Mouse (Mus musculus) E14TG2a.4 (cell line): Measurements from ENCODE around the gene Mier1.

Experiments used
- CTCF ChIP-seq: conservative IDR thresholded peaks from 2 replicates; pipeline ENCODE4 v1.5.1; 2014; ENCODE audit warnings: low read length
- NANOG ChIP-seq: IDR thresholded peaks from 2 replicates; pipeline ENCODE4 v1.6.1; 2014; ENCODE audit warnings: borderline replicate concordance, low read length, mixed read lengths
- POU5F1 ChIP-seq: IDR thresholded peaks from 2 replicates; pipeline ENCODE4 v1.6.1; 2014; ENCODE audit warnings: low read length, borderline replicate concordance

GRCm38 (mm10) chr4:103203646-103204045 is 89.5 kb downstream of the Mier1 start:
- TF ChIP-seq CTCF, result no peak
- no peak for TF ChIP-seq NANOG
- no peak for TF ChIP-seq POU5F1
